Mouse (Mus musculus) urinary bladder, postnatal 25 days (tissue): ENCODE data around the gene Tenm3.

Experiments used
- DNase-seq: peaks from one replicate; pipeline ENCODE4 v3.0.0; 2022; ENCODE audit warnings: low spot score

The Tenm3 gene

DNA sequence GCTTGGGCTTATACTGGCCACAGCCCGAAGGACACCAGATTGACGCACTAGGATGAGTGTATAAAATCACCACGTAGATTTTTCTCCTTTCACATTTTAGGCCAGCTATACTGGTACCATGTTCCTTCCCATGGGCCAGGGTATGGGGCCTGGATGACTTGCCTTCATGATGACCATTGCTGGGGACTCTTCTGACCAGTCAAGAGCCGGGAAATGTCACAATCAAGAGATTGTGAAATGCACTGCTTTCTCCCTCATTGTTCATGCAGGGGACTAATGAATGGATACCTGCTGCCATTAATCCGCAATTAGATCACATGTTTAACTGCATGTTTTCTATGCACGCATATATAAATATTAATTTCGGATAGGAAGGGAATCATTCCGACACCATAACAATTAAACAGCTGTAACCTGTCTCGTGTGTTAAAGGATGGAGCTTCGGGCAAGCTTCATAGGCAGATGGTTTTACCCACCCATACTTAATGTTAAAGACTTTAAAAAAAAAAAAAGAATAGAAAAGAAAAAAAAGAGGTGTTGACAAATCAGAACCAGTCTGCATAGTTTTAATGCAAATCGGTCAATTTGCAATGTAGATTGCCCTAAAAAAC lies 521.0 kb downstream of the Tenm3 start:
- DNase-seq = no peak

- no peak for DNase-seq
These were observed 521.5 kb downstream of the Tenm3 start for GRCm38 (mm10) chr8:48322240-48322639.

DNA sequence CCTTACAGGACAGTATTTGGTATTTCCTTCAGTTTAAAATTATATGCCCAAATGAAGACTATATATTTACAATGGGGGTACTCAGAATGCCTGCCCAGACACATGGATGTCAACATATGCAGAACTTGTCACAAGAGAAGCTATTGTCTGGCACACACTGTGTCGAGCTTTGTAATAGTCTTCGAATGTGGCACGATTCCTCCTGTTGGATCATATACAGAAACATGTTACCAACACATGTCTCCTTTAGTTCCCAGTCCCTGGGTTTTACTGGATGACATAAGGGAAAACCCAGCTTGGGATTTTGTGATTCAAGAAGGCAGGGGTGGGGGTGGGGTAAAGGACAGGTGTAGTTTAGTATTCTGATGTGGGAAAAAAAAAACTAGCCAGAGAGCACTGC lies 524.1 kb downstream of the Tenm3 start:
- DNase-seq = no peak

DNA sequence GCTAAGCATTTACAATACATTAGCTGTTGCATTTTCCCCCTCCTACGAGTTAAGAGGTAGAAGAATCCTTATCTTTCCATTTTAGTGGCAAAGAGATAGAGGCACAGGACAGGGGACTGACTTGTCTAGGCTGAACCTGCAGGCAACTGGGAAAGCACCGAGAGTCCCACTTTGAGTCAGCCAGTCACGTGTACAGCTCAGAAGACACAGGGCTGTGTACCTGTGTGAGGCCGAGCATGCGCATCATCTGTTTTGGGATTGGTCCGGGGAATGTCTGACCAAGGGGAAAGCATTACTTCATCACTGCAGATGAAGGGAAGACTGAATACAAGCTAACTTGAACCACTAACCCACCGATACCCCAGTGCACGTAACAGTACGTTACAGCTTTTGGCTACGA lies 526.3 kb downstream of the Tenm3 start:
- DNase-seq = no peak

DNA sequence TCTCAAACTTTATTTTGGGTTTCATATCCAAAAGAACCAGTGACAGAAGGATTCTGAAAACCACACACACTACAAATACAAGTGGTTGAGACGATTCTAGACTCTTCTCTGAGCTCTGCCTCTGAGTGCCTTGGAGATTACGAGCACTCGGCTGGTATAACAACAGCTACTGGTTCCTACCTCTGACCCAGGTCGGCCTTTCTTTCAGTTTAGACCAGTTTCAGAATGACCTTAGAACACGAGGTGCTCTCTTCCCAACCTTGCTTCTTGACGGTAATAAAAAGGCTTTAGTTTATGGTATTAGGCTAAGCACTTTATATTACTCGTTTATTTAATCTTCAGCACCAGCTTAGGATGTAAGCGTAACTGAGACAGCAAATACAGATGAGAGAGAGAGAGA lies 528.1 kb downstream of the Tenm3 start:
- no peak for DNase-seq

GRCm38 (mm10) chr8:48313985-48314368 lies 529.8 kb downstream of the Tenm3 start:
- no peak for DNase-seq

- no peak for DNase-seq
These were observed 530.4 kb downstream of the Tenm3 start for GRCm38 (mm10) chr8:48313210-48313984.

DNA sequence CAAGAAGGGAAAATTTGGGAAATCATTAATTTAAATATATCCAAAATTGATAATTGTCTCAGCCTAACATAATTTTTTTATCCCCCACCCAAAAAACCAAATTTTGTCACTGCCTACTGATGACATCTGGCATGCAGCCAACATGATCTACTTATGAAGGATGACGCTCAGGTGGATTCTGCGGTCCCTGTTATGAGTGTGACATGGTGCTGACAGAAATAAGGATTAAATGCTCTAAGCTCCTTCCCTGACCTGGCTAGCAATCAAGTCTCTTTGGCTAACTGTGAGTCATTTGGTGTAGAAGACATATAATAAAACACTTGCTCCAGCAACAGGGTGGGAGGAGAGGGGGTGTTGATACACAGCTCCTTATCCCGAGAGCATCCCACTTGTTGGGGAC lies 532.0 kb downstream of the Tenm3 start:
- no peak for DNase-seq

DNA sequence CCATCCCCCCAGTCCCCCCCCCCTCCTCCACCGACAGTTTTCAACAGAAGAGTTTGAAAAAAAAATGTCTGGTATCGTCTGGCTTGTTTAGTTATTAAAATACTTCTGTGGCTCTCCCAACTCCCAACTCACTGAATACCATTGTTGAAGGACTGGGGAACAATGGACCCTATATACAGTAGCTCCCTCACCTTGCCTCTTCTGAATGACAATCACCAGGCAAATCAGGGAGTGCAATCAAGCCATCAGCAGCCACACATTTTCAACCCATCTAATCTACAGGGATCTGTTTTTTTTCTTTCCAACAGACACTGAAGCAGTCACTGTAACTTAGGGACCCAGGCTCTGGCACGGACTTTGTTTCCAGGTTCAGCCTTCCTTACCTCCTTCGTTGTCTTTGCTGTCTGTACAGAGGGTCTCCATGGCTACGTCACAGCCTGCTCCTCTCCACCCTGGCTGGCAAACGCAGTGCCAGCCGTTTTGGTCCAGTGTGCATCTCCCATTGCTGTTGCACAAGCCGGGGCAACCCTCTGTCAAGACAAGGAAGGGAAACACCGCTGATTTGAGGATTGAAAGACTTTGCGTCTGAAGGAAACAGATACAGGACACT lies 533.4 kb downstream of the Tenm3 start:
- DNase-seq = no peak

GRCm38 (mm10) chr8:48309191-48309987 lies 534.4 kb downstream of the Tenm3 start:
- DNase-seq = peak; percentile 6

- DNase-seq = no peak
These were observed 539.5 kb downstream of the Tenm3 start for GRCm38 (mm10) chr8:48304224-48304623.

DNA sequence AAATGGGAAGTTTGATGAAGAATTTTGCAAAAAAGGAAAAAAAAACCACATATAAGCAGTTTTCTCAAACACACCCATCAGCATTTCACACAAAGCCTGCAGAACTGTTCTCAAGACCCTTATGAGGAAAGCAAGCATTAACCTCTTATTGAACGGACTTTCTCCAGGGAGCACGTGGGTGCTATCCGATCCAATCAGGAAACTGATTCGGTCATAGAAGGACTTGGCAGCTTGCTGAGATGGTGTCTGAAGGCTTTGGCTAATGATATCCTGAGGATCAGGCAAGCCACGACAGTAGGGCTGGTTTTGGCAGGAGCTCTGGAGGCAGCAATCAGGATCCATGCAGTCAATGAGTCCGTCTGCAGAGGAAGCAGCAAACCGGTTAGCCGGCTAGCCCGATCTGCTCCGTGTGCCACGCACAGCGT lies 543.1 kb downstream of the Tenm3 start:
- DNase-seq = no peak

GRCm38 (mm10) chr8:48300061-48300460 lies 543.7 kb downstream of the Tenm3 start:
- no peak for DNase-seq

DNA sequence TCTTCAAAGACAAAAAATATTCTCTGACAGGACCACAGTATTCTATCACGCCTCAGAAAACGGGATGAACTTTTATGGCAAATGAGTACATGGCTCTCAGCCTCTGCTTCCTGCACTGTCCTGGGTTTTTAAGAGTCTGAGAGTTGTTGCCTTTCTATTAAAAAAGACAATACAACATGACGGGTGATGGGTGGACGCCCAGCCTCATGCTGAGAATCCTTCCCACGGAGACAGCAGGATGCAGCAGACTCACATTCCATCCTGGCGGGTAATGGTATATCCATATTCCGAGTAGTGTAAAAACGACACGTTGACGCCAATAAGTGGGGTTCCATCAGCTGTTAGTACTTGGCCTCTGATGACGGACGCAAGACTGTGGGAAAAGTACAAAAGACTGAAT lies 544.4 kb downstream of the Tenm3 start:
- no peak for DNase-seq

- DNase-seq = no peak
These were observed 547.4 kb downstream of the Tenm3 start for GRCm38 (mm10) chr8:48296371-48296770.

DNA sequence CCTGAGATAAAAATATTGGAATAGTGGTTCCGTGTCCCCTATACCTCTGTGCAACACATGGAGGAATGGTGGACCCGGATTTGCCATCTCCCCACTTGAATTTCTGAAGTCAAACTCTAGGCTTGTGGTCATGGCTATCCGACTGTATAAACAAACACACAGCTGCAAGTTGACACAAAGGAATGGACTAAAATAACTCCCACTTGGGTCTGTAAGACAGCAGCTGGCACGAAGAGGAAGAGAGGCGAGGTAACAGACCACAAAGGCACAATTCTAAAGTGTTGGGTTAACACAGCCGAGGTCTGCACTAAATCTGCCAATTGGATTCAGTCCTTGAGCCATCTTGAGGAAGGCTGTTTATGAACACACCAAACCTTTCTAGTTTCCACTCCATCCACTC lies 548.2 kb downstream of the Tenm3 start:
- DNase-seq = no peak

- DNase-seq = no peak
These were observed 550.0 kb downstream of the Tenm3 start for GRCm38 (mm10) chr8:48293797-48294196.

DNA sequence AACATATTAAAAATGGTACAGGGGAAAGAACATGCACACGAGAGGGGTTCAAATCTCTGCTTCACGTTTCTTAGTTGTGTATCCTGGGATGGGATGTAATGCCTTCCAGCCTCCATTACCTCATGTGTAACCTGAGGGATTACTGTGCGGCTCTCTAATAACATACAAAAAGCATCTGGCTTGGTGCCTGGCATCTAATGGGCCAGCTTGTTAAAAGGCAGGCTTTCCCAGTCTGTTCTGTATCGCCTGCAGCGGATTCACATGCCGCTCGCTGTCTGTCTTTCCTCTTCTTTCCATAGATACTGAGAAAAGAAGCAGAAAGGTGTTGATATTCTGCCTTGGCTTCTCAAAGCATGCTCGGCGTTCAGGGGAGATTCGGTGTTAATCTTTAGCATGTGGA lies 558.3 kb downstream of the Tenm3 start:
- DNase-seq = no peak

DNA sequence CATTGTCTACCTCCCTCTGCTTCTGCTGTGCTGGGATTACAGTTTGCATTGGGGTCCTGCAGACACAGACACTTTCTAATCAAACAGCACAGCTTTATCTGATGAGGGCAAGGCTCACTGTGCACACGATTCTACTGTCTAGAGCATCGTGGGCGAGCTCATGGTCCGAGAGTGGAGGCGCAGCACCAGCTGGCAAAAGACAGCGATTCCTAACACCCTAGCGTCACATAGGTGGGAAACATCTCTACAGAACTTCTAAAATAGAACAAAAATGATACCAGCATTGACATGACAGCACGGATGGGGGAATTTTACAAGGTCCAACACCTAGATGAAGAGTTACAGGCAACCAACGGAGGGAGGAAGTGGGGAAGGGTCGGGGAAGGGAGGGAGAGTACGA lies 561.9 kb downstream of the Tenm3 start:
- no peak for DNase-seq

- DNase-seq = no peak
These were observed 564.4 kb downstream of the Tenm3 start for GRCm38 (mm10) chr8:48279360-48279759.

DNA sequence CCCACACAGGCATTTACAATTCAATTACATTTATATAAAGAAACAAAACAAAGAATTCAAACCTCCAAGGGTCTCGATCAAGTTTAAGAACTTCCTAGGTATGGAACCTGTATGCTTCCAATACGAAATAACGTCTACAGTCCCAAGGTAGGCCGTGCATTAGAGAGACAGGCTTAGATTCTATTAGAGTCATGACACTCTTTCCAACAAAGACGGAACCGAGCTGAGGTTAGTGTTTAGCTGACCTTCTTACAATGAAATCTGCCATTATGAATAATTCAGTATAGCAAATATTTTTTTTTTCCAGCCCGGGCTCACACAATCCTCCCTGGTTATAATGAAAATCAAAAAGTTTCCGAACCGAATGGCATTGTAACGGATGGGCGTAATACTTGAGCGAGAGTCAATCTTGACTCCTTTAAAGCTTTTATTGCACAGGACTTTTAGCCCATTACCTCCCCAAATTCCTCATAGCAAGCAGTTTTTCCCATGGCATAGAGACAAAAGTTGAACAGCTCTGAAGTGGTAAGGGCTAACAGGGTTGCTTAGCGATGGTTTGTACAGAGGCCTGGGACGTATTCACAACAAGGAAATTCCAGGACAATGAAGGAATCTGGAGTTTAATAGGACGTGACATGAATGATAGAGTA lies 565.6 kb downstream of the Tenm3 start:
- DNase-seq = no peak

GRCm38 (mm10) chr8:48275066-48275465 lies 568.7 kb downstream of the Tenm3 start:
- DNase-seq = no peak
